Mouse (Mus musculus): Measurements from ENCODE around the gene Adam11.
A peak's percentile ranks its signal among the peaks of the same experiment; 100 is the strongest.
"Not testable (repeated sequence)": the region's sequence is repeated elsewhere in the genome, so short reads cannot be mapped to it uniquely, and the experiment has no call there.

The Adam11 gene

GRCm38 (mm10) chr11:102761309-102762210 lies at the start of gene Adam11:
Adam11 (plus strand) TSS chr11:102761439.
- DNase-seq (ENCODE audit: low read depth, low spot score): no peak

- DNase-seq (ENCODE audit: low read depth, low spot score): no peak
Observed at GRCm38 (mm10) chr11:102712411-102712810, 48.8 kb upstream of the Adam11 start.

GRCm38 (mm10) chr11:102714578-102714977 lies 46.7 kb upstream of the Adam11 start:
- DNase-seq (ENCODE audit: low read depth, low spot score): not testable (repeated sequence)

GRCm38 (mm10) chr11:102716135-102716534 lies 45.1 kb upstream of the Adam11 start:
- no peak for DNase-seq (ENCODE audit: low read depth, low spot score)

GRCm38 (mm10) chr11:102725574-102725973 lies 35.7 kb upstream of the Adam11 start:
- no peak for DNase-seq (ENCODE audit: low read depth, low spot score)

- peak; percentile 36 for DNase-seq (ENCODE audit: low read depth, low spot score)
Observed at GRCm38 (mm10) chr11:102728614-102729013, 32.6 kb upstream of the Adam11 start.

- DNase-seq (ENCODE audit: low read depth, low spot score): no peak
Observed at GRCm38 (mm10) chr11:102729835-102730234, 31.4 kb upstream of the Adam11 start.

- DNase-seq (ENCODE audit: low read depth, low spot score): no peak
Observed at GRCm38 (mm10) chr11:102731366-102731765, 29.9 kb upstream of the Adam11 start.

GRCm38 (mm10) chr11:102733146-102733545 lies 28.1 kb upstream of the Adam11 start:
- no peak for DNase-seq (ENCODE audit: low read depth, low spot score)

GRCm38 (mm10) chr11:102734961-102735360 lies 26.3 kb upstream of the Adam11 start:
- DNase-seq (ENCODE audit: low read depth, low spot score): no peak

- DNase-seq (ENCODE audit: low read depth, low spot score): no peak
Observed at GRCm38 (mm10) chr11:102738046-102738445, 23.2 kb upstream of the Adam11 start.

GRCm38 (mm10) chr11:102739278-102739966 lies 21.8 kb upstream of the Adam11 start:
- peak; percentile 55 for DNase-seq (ENCODE audit: low read depth, low spot score)

GRCm38 (mm10) chr11:102740634-102741033 lies 20.6 kb upstream of the Adam11 start:
- no peak for DNase-seq (ENCODE audit: low read depth, low spot score)

- DNase-seq (ENCODE audit: low read depth, low spot score): no peak
Observed at GRCm38 (mm10) chr11:102741129-102741950, 19.9 kb upstream of the Adam11 start.

GRCm38 (mm10) chr11:102742066-102742465 lies 19.2 kb upstream of the Adam11 start:
- no peak for DNase-seq (ENCODE audit: low read depth, low spot score)

- DNase-seq (ENCODE audit: low read depth, low spot score): no peak
Observed at GRCm38 (mm10) chr11:102742843-102743242, 18.4 kb upstream of the Adam11 start.

- no peak for DNase-seq (ENCODE audit: low read depth, low spot score)
Observed at GRCm38 (mm10) chr11:102744746-102745145, 16.5 kb upstream of the Adam11 start.

- DNase-seq (ENCODE audit: low read depth, low spot score): no peak
Observed at GRCm38 (mm10) chr11:102747866-102748265, 13.4 kb upstream of the Adam11 start.

GRCm38 (mm10) chr11:102748381-102748780 lies 12.9 kb upstream of the Adam11 start:
- DNase-seq (ENCODE audit: low read depth, low spot score): no peak

- DNase-seq (ENCODE audit: low read depth, low spot score): no peak
Observed at GRCm38 (mm10) chr11:102749712-102750111, 11.5 kb upstream of the Adam11 start.

- DNase-seq (ENCODE audit: low read depth, low spot score): no peak
Observed at GRCm38 (mm10) chr11:102752896-102753590, 8.2 kb upstream of the Adam11 start.

All from embryo, embryonic 11.5 days (tissue).